Comparison of ENCODE assay signal across 19 mouse cellular contexts in the genomic region with DNA sequence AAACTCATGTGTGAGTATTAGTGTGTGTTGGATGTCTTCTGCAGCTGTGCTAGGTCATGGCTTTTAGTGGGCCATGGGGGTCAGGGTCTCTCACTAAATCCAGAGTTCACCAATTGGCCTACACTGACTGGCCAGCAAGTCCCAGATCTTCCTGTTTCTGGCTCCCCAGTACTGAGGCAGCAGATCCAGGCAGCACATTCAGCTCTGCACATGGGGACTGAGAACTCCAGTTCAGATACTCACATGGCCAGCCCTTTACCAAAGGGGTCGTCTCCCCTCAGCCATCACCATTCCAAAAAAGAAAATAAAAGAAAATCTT.
DNase-seq lines count a peak whose midpoint lies in the region; ATAC-seq and TF ChIP-seq lines count a peak whose summit lies in the region.
"Had no signal": no experiment of that assay in that cellular context is flagged by ENCODE, and none has a peak within 500 bp of the region (broad histone marks: within the 10 kb centered on the region; RNA-seq: fewer than 3 reads in every experiment).

No protein-coding gene starts in this region.

- peak overlapping the region; percentile 56 for H3K27ac ChIP-seq in liver, embryonic 15.5 days (replicated peaks)
- H3K27ac ChIP-seq in CH12.LX (ENCODE audit: insufficient read depth, low read depth) (peak overlapping the region; percentile 73), macrophage (peak overlapping the region; percentile 91)
- peak overlapping the region; percentile 82 for H3K27ac ChIP-seq in bone marrow, adult 2 months (ENCODE audit: control insufficient read depth, insufficient read depth, low read depth, low read length, poor library complexity)
- no peak overlapping the region for H3K27ac ChIP-seq in forebrain, embryonic 13.5 days
- H3K27ac ChIP-seq: heart, adult 2 months had no signal

- H3K9me3 ChIP-seq in liver, embryonic 15.5 days (replicated peaks): no peaks in the 10 kb centered on the region
- H3K9me3 ChIP-seq in CH12.LX (replicated peaks; ENCODE audit: low read length): no peaks in the 10 kb centered on the region
- no peaks in the 10 kb centered on the region for H3K9me3 ChIP-seq in forebrain, embryonic 13.5 days (replicated peaks)

- TF ChIP-seq RAD21 in CH12.LX (IDR thresholded peaks at IDR 0.05; ENCODE audit: low read depth, low read length): no peak; the same call in 1 of the 2 replicates

- DNase-seq in liver: no peak
- no peak for DNase-seq in CH12.LX (ENCODE audit: extremely low read depth)
- DNase-seq in gastrocnemius, postnatal 10 days: no peak
- DNase-seq: adrenal gland, postnatal 25 days; gastrocnemius, postnatal 14 days; heart, postnatal 4 days; kidney, postnatal 36 days; lung, adult 18-20 months; lung, postnatal 14 days; thymus, adult 2 months had no signal

- H3K79me2 ChIP-seq in CH12.LX (replicated peaks; ENCODE audit: control insufficient read depth, extremely low read depth, insufficient read depth, poor library complexity, severe bottlenecking) (no peaks in the 10 kb centered on the region), macrophage (ENCODE audit: inconsistent target) (no peaks in the 10 kb centered on the region)

- no peaks in the 10 kb centered on the region for H3K36me3 ChIP-seq in liver, embryonic 15.5 days (replicated peaks)
- no peaks in the 10 kb centered on the region for H3K36me3 ChIP-seq in CH12.LX (replicated peaks in 1 of 2; ENCODE audit: control insufficient read depth in 1 of 2, insufficient read depth in 1 of 2, low read length in 1 of 2)
- H3K36me3 ChIP-seq in macrophage (ENCODE audit: inconsistent target): no peaks in the 10 kb centered on the region
- H3K36me3 ChIP-seq in forebrain, embryonic 13.5 days (ENCODE audit: poor library complexity, severe bottlenecking): no peaks in the 10 kb centered on the region

- no peak for ATAC-seq in liver, embryonic 15.5 days (ENCODE audit: insufficient read depth)
- ATAC-seq in forebrain, embryonic 13.5 days: no peak
- ATAC-seq: activated CD4-positive, CD25-positive, alpha-beta regulatory T cell, adult 4 months; forebrain, embryonic 14.5 days; hindbrain, embryonic 16.5 days; intestine, postnatal 0 days had no signal

- TF ChIP-seq EP300 in CH12.LX (IDR thresholded peaks at IDR 0.05; ENCODE audit: low read length): no peak

- H3K27me3 ChIP-seq in liver, embryonic 15.5 days: no peaks in the 10 kb centered on the region
- no peaks in the 10 kb centered on the region for H3K27me3 ChIP-seq in CH12.LX (replicated peaks)
- no peaks in the 10 kb centered on the region for H3K27me3 ChIP-seq in forebrain, embryonic 13.5 days

- H3K4me3 ChIP-seq in liver, embryonic 15.5 days (replicated peaks): no peak overlapping the region
- no peak overlapping the region for H3K4me3 ChIP-seq in CH12.LX (replicated peaks in 1 of 3; ENCODE audit: low read depth in 2 of 3, low read length in 2 of 3, poor library complexity in 1 of 3)
- H3K4me3 ChIP-seq in bone marrow, adult 2 months (replicated peaks; ENCODE audit: control insufficient read depth, low read depth, low read length): no peak overlapping the region
- H3K4me3 ChIP-seq in macrophage (ENCODE audit: inconsistent target): no peak overlapping the region; the same call in 1 of the 2 replicates
- no peak overlapping the region for H3K4me3 ChIP-seq in forebrain, embryonic 13.5 days
- H3K4me3 ChIP-seq: heart, adult 2 months had no signal

- in situ Hi-C loops in CH12.LX (cut with MboI; ENCODE audit: low pct_ligation_motif_present, low pct_unique_long_range_greater_than_20kb, low sequenced_read_pairs): no loop called here

- peak; percentile 20; the same call in 1 of the 2 replicates for TF ChIP-seq POLR2A in CH12.LX (IDR thresholded peaks at IDR 0.05; ENCODE audit: low read depth, low read length)
- no peak for TF ChIP-seq POLR2A in bone marrow, adult 2 months (IDR thresholded peaks at IDR 0.05; ENCODE audit: borderline replicate concordance, control insufficient read depth, low read depth, low read length)

- WGBS in liver, embryonic 15.5 days (ENCODE audit: insufficient replicate concordance): 47% methylated on average over 1 of the region's 1 CpGs
- WGBS in bone marrow, adult 2 months: 26% methylated on average over 1 of the region's 1 CpGs
- WGBS in macrophage (ENCODE audit: missing documents): 50% methylated on average over 1 of the region's 1 CpGs
- 79% methylated on average over 1 of the region's 1 CpGs for WGBS in forebrain, embryonic 13.5 days

- no peak overlapping the region for H3K4me2 ChIP-seq in liver, embryonic 15.5 days
- H3K4me2 ChIP-seq in CH12.LX (ENCODE audit: insufficient read depth, low read depth, poor library complexity, severe bottlenecking): peak overlapping the region; percentile 31
- H3K4me2 ChIP-seq in forebrain, embryonic 13.5 days: no peak overlapping the region

- no peak overlapping the region for H3K9ac ChIP-seq in liver, embryonic 15.5 days
- peak overlapping the region; percentile 29; the same call in 1 of the 2 replicates for H3K9ac ChIP-seq in CH12.LX (ENCODE audit: insufficient read depth, low read depth)
- H3K9ac ChIP-seq in forebrain, embryonic 13.5 days: no peak overlapping the region

- TF ChIP-seq CTCF in CH12.LX (conservative IDR thresholded peaks at IDR 0.05 in 1 of 2, IDR thresholded peaks at IDR 0.05 in 1 of 2; ENCODE audit: low read depth in 2 of 2, low read length in 2 of 2): no peak
- no peak for TF ChIP-seq CTCF in bone marrow, adult 2 months (IDR thresholded peaks at IDR 0.05; ENCODE audit: control insufficient read depth, insufficient read depth, low read length)

- H3K4me1 ChIP-seq in liver, embryonic 15.5 days (replicated peaks): no peaks in the 10 kb centered on the region
- H3K4me1 ChIP-seq in CH12.LX (ENCODE audit: control insufficient read depth in 1 of 2, insufficient read depth in 2 of 2): peaks cover 16 to 42% of the 10 kb centered on the region in 2 experiments
- peaks cover 5% of the 10 kb centered on the region for H3K4me1 ChIP-seq in bone marrow, adult 2 months (ENCODE audit: control insufficient read depth, insufficient read depth, low read length)
- H3K4me1 ChIP-seq in forebrain, embryonic 13.5 days: peaks cover 33% of the 10 kb centered on the region

- dilution Hi-C loops in CH12.LX (cut with MboI; ENCODE audit: extremely low pct_ligation_motif_present, extremely low pct_unique_long_range_greater_than_20kb, low sequenced_read_pairs): no loop called here

TF ChIP-seq in CH12.LX, 34 proteins besides CTCF, POLR2A, EP300 and RAD21:
- TF ChIP-seq ZKSCAN1 (IDR thresholded peaks at IDR 0.05; ENCODE audit: borderline replicate concordance, low read depth, low read length) (no peak), TCF12 (IDR thresholded peaks at IDR 0.05; ENCODE audit: low read depth, low read length) (no peak), ZNF384 (IDR thresholded peaks at IDR 0.05; ENCODE audit: low read depth, low read length) (no peak), NELFE (IDR thresholded peaks at IDR 0.05; ENCODE audit: low read depth, low read length) (0 out of 2 replicates have a peak, but pooled peaks have one; percentile 32), GABPA (IDR thresholded peaks at IDR 0.05; ENCODE audit: insufficient replicate concordance, low read depth, low read length) (no peak), TBP (conservative IDR thresholded peaks at IDR 0.05; ENCODE audit: low read depth, low read length) (no peak), USF1 (IDR thresholded peaks at IDR 0.05; ENCODE audit: low read depth, low read length) (no peak), IRF4 (IDR thresholded peaks at IDR 0.05; ENCODE audit: low read depth, low read length) (no peak), ETS1 (conservative IDR thresholded peaks at IDR 0.05; ENCODE audit: low read depth, low read length) (no peak), HCFC1 (IDR thresholded peaks at IDR 0.05; ENCODE audit: low read depth, low read length) (no peak), E2F4 (IDR thresholded peaks at IDR 0.05; ENCODE audit: insufficient replicate concordance, low read depth, low read length) (no peak), UBTF (IDR thresholded peaks at IDR 0.05; ENCODE audit: low read depth, low read length) (no peak), MEF2A (IDR thresholded peaks at IDR 0.05; ENCODE audit: borderline replicate concordance, low read depth, low read length) (no peak), MYC (IDR thresholded peaks at IDR 0.05; ENCODE audit: low read depth, low read length) (no peak), ZMIZ1 (IDR thresholded peaks at IDR 0.05; ENCODE audit: low read depth, low read length) (no peak), KAT2A (IDR thresholded peaks at IDR 0.05; ENCODE audit: insufficient replicate concordance, low read length) (no peak), NRF1 (IDR thresholded peaks at IDR 0.05; ENCODE audit: low read depth, low read length) (0 out of 2 replicates have a peak, but pooled peaks have one; percentile 23), POLR2AphosphoS2 (IDR thresholded peaks at IDR 0.05; ENCODE audit: low read depth, low read length) (no peak), CHD1 (IDR thresholded peaks at IDR 0.05; ENCODE audit: low read depth, low read length) (no peak), SIN3A (IDR thresholded peaks at IDR 0.05; ENCODE audit: low read length) (0 out of 2 replicates have a peak, but pooled peaks have one; percentile 4), JUN (IDR thresholded peaks at IDR 0.05; ENCODE audit: insufficient read depth, low read depth, low read length) (no peak), CHD2 (IDR thresholded peaks at IDR 0.05; ENCODE audit: low read length) (no peak), PAX5 (IDR thresholded peaks at IDR 0.05; ENCODE audit: low read length) (no peak), ZC3H11A (IDR thresholded peaks at IDR 0.05; ENCODE audit: low read depth, low read length) (no peak), MAFK (IDR thresholded peaks at IDR 0.05; ENCODE audit: insufficient replicate concordance, low read length) (no peak), RCOR1 (conservative IDR thresholded peaks at IDR 0.05; ENCODE audit: low read depth, low read length) (no peak), JUND (conservative IDR thresholded peaks at IDR 0.05; ENCODE audit: low read depth, low read length) (no peak), MAX (IDR thresholded peaks at IDR 0.05; ENCODE audit: low read length) (peak; percentile 48; the same call in 1 of the 2 replicates), SMC3 (IDR thresholded peaks at IDR 0.05; ENCODE audit: low read depth, low read length) (no peak; the same call in 1 of the 2 replicates), BHLHE40 (IDR thresholded peaks at IDR 0.05; ENCODE audit: low read depth, low read length) (no peak), MAZ (IDR thresholded peaks at IDR 0.05; ENCODE audit: low read depth, low read length) (no peak), USF2 (conservative IDR thresholded peaks at IDR 0.05; ENCODE audit: low read depth, low read length) (no peak), ELF1 (IDR thresholded peaks at IDR 0.05; ENCODE audit: low read depth, low read length) (peak; percentile 36; the same call in 1 of the 2 replicates), MXI1 (IDR thresholded peaks at IDR 0.05; ENCODE audit: low read depth, low read length) (peak; percentile 23; the same call in 1 of the 2 replicates)
